Mouse (Mus musculus) heart, postnatal 0 days (tissue): Measurements from ENCODE around the gene Zfp280b.

Experiments
- CTCF ChIP-seq: IDR thresholded peaks from 2 replicates; pipeline ENCODE4 v1.5.1; 2016; ENCODE audit warnings: antibody characterized with exemption, control low read depth, low read depth
- EP300 ChIP-seq: IDR thresholded peaks from 2 replicates; pipeline ENCODE4 v1.6.1; 2016; ENCODE audit warnings: antibody characterized with exemption, low read depth

GRCm38 (mm10) chr10:75990430-75991042, 41.9 kb upstream of the Zfp280b start:
- TF ChIP-seq CTCF (no peak), EP300 (no peak)
